Comparison of ENCODE assay signal across 19 mouse cellular contexts in the genomic region with DNA sequence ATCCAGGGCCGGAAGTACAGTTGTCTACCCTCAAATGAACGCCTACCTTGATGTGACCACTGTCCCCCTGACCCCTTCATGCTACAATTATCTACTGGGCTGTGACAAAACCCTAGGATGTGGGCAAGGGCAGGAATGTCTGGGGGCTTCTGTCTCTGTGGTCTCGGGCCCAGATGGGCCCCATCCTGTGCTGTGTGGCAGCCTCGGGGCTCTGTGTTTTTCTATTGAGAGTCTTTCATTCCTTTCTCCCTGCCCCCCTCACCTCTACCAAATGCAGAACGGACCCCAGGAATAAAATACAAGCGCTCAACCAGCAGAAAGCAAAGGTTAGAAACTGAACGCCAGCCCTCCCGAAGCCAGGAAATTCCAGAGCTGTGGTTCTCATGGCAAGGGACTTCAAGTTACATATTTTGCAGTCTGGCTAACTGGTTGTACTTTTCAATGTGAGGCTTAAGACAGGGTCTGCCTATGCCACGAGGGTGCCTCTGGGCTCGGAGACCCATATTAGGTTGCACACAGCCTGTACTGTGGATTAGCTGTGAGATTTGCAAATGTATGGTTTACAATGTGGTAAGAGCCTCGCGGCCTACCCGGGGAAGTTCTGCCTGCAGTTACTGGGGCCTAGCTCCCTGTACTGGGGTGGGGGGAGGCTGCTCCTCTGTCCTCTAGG.
DNase-seq lines count a peak whose midpoint lies in the region; ATAC-seq and TF ChIP-seq lines count a peak whose summit lies in the region.
"Had no signal": no experiment of that assay in that cellular context is flagged by ENCODE, and none has a peak within 500 bp of the region (broad histone marks: within the 10 kb centered on the region; RNA-seq: fewer than 3 reads in every experiment).

No protein-coding gene starts in this region.

- TF ChIP-seq POLR2A in cerebellum, adult 2 months (IDR thresholded peaks at IDR 0.05; ENCODE audit: borderline replicate concordance, insufficient read depth, low read length): no peak

- ATAC-seq in hindbrain, embryonic 12.5 days (ENCODE audit: low FRiP score): no peak
- ATAC-seq in hindbrain, postnatal 0 days: no peak
- no peak for ATAC-seq in stomach, embryonic 14.5 days (ENCODE audit: insufficient number of reproducible peaks, insufficient read depth, low FRiP score, low read depth)
- ATAC-seq in stomach, postnatal 0 days (ENCODE audit: low FRiP score, low TSS enrichment): no peak
- ATAC-seq: intestine, embryonic 16.5 days had no signal

- H3K9ac ChIP-seq in hindbrain, embryonic 12.5 days: no peak overlapping the region
- no peak overlapping the region for H3K9ac ChIP-seq in hindbrain, postnatal 0 days (replicated peaks; ENCODE audit: low read length)
- no peak overlapping the region for H3K9ac ChIP-seq in stomach, embryonic 14.5 days (replicated peaks; ENCODE audit: low read depth, low read length)
- no peak overlapping the region for H3K9ac ChIP-seq in stomach, postnatal 0 days (ENCODE audit: low read length)
- H3K9ac ChIP-seq: midbrain, embryonic 12.5 days had no signal

- intact Hi-C loops in left cerebral cortex, postnatal 14 days (cut with DNase I): no loop called here

- H3K36me3 ChIP-seq in hindbrain, embryonic 12.5 days: no peaks in the 10 kb centered on the region
- H3K36me3 ChIP-seq in hindbrain, postnatal 0 days (ENCODE audit: insufficient read depth, low read length): no peaks in the 10 kb centered on the region
- H3K36me3 ChIP-seq in stomach, embryonic 14.5 days (ENCODE audit: control insufficient read depth, insufficient read depth, low read length): no peaks in the 10 kb centered on the region
- no peaks in the 10 kb centered on the region for H3K36me3 ChIP-seq in stomach, postnatal 0 days (ENCODE audit: control insufficient read depth, insufficient read depth, low read length)
- H3K36me3 ChIP-seq in limb, embryonic 10.5 days: no peaks in the 10 kb centered on the region
- H3K36me3 ChIP-seq: G1E; midbrain, embryonic 12.5 days had no signal

- H3K4me2 ChIP-seq in hindbrain, embryonic 12.5 days (replicated peaks): no peak overlapping the region
- no peak overlapping the region for H3K4me2 ChIP-seq in hindbrain, postnatal 0 days (ENCODE audit: low read depth, low read length)
- no peak overlapping the region for H3K4me2 ChIP-seq in stomach, embryonic 14.5 days (replicated peaks; ENCODE audit: low read depth, low read length)
- H3K4me2 ChIP-seq in stomach, postnatal 0 days (replicated peaks; ENCODE audit: low read depth): no peak overlapping the region
- H3K4me2 ChIP-seq: heart, embryonic 11.5 days; midbrain, embryonic 12.5 days had no signal

- no peak for TF ChIP-seq EP300 in stomach, postnatal 0 days (optimal IDR thresholded peaks at IDR 0.05)

- 0 out of 2 replicates have a peak, but pooled peaks cover 12% of the 10 kb centered on the region for H3K27me3 ChIP-seq in hindbrain, embryonic 12.5 days
- no peaks in the 10 kb centered on the region for H3K27me3 ChIP-seq in hindbrain, postnatal 0 days (ENCODE audit: insufficient read depth, low read length)
- no peaks in the 10 kb centered on the region for H3K27me3 ChIP-seq in stomach, embryonic 14.5 days (ENCODE audit: control insufficient read depth, insufficient read depth, low read length)
- no peaks in the 10 kb centered on the region for H3K27me3 ChIP-seq in stomach, postnatal 0 days (ENCODE audit: control insufficient read depth, insufficient read depth, low read length)
- H3K27me3 ChIP-seq in limb, embryonic 10.5 days (ENCODE audit: low read depth, poor library complexity, severe bottlenecking): peaks cover 31% of the 10 kb centered on the region
- no peaks in the 10 kb centered on the region for H3K27me3 ChIP-seq in cerebellum, adult 2 months (ENCODE audit: control insufficient read depth, insufficient read depth, low read length)

- TF ChIP-seq CTCF in hindbrain, postnatal 0 days (IDR thresholded peaks at IDR 0.05; ENCODE audit: low read depth): no peak
- no peak for TF ChIP-seq CTCF in stomach, postnatal 0 days (IDR thresholded peaks at IDR 0.05; ENCODE audit: low read depth)
- no peak for TF ChIP-seq CTCF in cerebellum, adult 2 months (IDR thresholded peaks at IDR 0.05; ENCODE audit: borderline replicate concordance, insufficient read depth, low read depth, low read length)

- H3K4me3 ChIP-seq in hindbrain, embryonic 12.5 days: no peak overlapping the region
- H3K4me3 ChIP-seq in hindbrain, postnatal 0 days (ENCODE audit: low read length): no peak overlapping the region
- no peak overlapping the region for H3K4me3 ChIP-seq in stomach, embryonic 14.5 days (ENCODE audit: low read depth, low read length)
- H3K4me3 ChIP-seq in stomach, postnatal 0 days (ENCODE audit: low read depth, low read length): no peak overlapping the region
- no peak overlapping the region for H3K4me3 ChIP-seq in limb, embryonic 10.5 days
- H3K4me3 ChIP-seq in cerebellum, adult 2 months (replicated peaks; ENCODE audit: insufficient read depth, low read depth, low read length): no peak overlapping the region
- H3K4me3 ChIP-seq: left cerebral cortex, adult 2 months; midbrain, embryonic 12.5 days; myocyte had no signal

- peak overlapping the region; percentile 62 for H3K27ac ChIP-seq in hindbrain, embryonic 12.5 days
- no peak overlapping the region for H3K27ac ChIP-seq in hindbrain, postnatal 0 days
- H3K27ac ChIP-seq in stomach, embryonic 14.5 days (ENCODE audit: low read length): peak overlapping the region; percentile 15; the same call in 1 of the 2 replicates
- no peak overlapping the region for H3K27ac ChIP-seq in stomach, postnatal 0 days (replicated peaks)
- H3K27ac ChIP-seq in limb, embryonic 10.5 days: peak overlapping the region; percentile 83
- no peak overlapping the region for H3K27ac ChIP-seq in cerebellum, adult 2 months (ENCODE audit: insufficient read depth, low read length)
- H3K27ac ChIP-seq: left cerebral cortex, adult 2 months; midbrain, embryonic 12.5 days had no signal

- WGBS in hindbrain, embryonic 12.5 days: 40% methylated on average over 13 of the region's 13 CpGs
- WGBS in hindbrain, postnatal 0 days: 54% methylated on average over 13 of the region's 13 CpGs
- WGBS in stomach, embryonic 14.5 days: 43% methylated on average over 13 of the region's 13 CpGs
- 52% methylated on average over 13 of the region's 13 CpGs for WGBS in stomach, postnatal 0 days
- 53% methylated on average over 13 of the region's 13 CpGs for WGBS in limb, embryonic 10.5 days
- 60% methylated on average over 13 of the region's 13 CpGs for WGBS in cerebellum, adult 2 months

- H3K4me1 ChIP-seq in hindbrain, embryonic 12.5 days: peaks cover 8% of the 10 kb centered on the region; the same call in 1 of the 2 replicates
- H3K4me1 ChIP-seq in hindbrain, postnatal 0 days (ENCODE audit: insufficient read depth, low read length): no peaks in the 10 kb centered on the region
- H3K4me1 ChIP-seq in stomach, embryonic 14.5 days (ENCODE audit: control insufficient read depth, insufficient read depth, low read length): peaks cover 11% of the 10 kb centered on the region
- no peaks in the 10 kb centered on the region for H3K4me1 ChIP-seq in stomach, postnatal 0 days (replicated peaks; ENCODE audit: control insufficient read depth, insufficient read depth)
- peaks cover 26% of the 10 kb centered on the region for H3K4me1 ChIP-seq in limb, embryonic 10.5 days
- no peaks in the 10 kb centered on the region for H3K4me1 ChIP-seq in cerebellum, adult 2 months (ENCODE audit: control insufficient read depth, insufficient read depth, low read length)

- H3K9me3 ChIP-seq in hindbrain, embryonic 12.5 days (replicated peaks): no peaks in the 10 kb centered on the region
- no peaks in the 10 kb centered on the region for H3K9me3 ChIP-seq in hindbrain, postnatal 0 days (ENCODE audit: low read length)
- H3K9me3 ChIP-seq in stomach, embryonic 14.5 days (ENCODE audit: control insufficient read depth, low read depth, low read length): no peaks in the 10 kb centered on the region
- 0 out of 2 replicates have a peak, but pooled peaks cover 2% of the 10 kb centered on the region for H3K9me3 ChIP-seq in stomach, postnatal 0 days (ENCODE audit: control insufficient read depth, low read length)
- H3K9me3 ChIP-seq in limb, embryonic 10.5 days (replicated peaks): no peaks in the 10 kb centered on the region
- H3K9me3 ChIP-seq: G1E; midbrain, embryonic 12.5 days had no signal

- DNase-seq in hindbrain, postnatal 0 days (ENCODE audit: low spot score): no peak
- no peak for DNase-seq in stomach, postnatal 0 days (ENCODE audit: low spot score)
- DNase-seq in limb, embryonic 10.5 days (ENCODE audit: low spot score): no peak
- DNase-seq in left cerebral cortex, postnatal 14 days (ENCODE audit: low spot score in 2 of 2): no peak
- DNase-seq in cerebellum, adult 2 months: no peak
- DNase-seq: cerebellum, adult 9-11 months; kidney, postnatal 14 days; lung, adult 18-20 months; lung, postnatal 4 days; right cerebral cortex, adult 18-20 months; thymus, postnatal 25 days had no signal

Comparison
In these comparisons a context has a peak if more than half of its experiments do, and no peak if none do; other contexts are left out.
1. H3K27ac ChIP-seq: peak in hindbrain, embryonic 12.5 days (single experiment), stomach, embryonic 14.5 days (single experiment) and limb, embryonic 10.5 days (single experiment); none in hindbrain, postnatal 0 days (single experiment), stomach, postnatal 0 days (single experiment) and cerebellum, adult 2 months (single experiment).